Mouse (Mus musculus) forebrain, embryonic 11.5 days (tissue): ENCODE measurements at regions not wholly inside any gene's neighbourhood (a gene's known extent, or its start where the extent isn't known, plus 50 kb on each side); places are given as distances from the start of the nearest gene placed in this dataset.

Experiments
- ATAC-seq: fragments of 200-750 bp; cut with Nextera tagmentation; replicated peaks from 2 replicates; pipeline ENCODE4 v1.8.0; 2017; ENCODE audit warnings: moderate TSS enrichment; ENCODE audit not compliant: low FRiP score
- DNase-seq: peaks from one replicate; pipeline ENCODE4 v3.0.0-alpha.2; 2017; ENCODE audit warnings: low spot score
- H3K27ac ChIP-seq: fragments of 300-500 bp; sonication (generic); 2 replicates; pipeline ENCODE4 v1.5.1; 2014; ENCODE audit warnings: low read depth, low read length
- H3K27me3 ChIP-seq: fragments of 300-500 bp; sonication (generic); 2 replicates; pipeline ENCODE4 v1.6.1; 2014; ENCODE audit warnings: mild to moderate bottlenecking, low read length, mixed read lengths; ENCODE audit not compliant: control insufficient read depth, insufficient read depth
- H3K36me3 ChIP-seq: fragments of 300-500 bp; sonication (generic); 2 replicates; pipeline ENCODE4 v1.6.1; 2014; ENCODE audit warnings: mild to moderate bottlenecking, low read length, moderate library complexity, mixed read lengths; ENCODE audit not compliant: control insufficient read depth, insufficient read depth
- H3K4me1 ChIP-seq: fragments of 300-500 bp; sonication (generic); replicated peaks from 2 replicates; pipeline ENCODE4 v1.6.1; 2014; ENCODE audit warnings: low read length, mixed read lengths; ENCODE audit not compliant: control insufficient read depth, insufficient read depth
- H3K4me2 ChIP-seq: fragments of 300-500 bp; sonication (generic); 2 replicates; pipeline ENCODE4 v1.6.1; 2014; ENCODE audit warnings: low read depth, mild to moderate bottlenecking, low read length, moderate library complexity, mixed read lengths; ENCODE audit not compliant: severe bottlenecking
- H3K4me3 ChIP-seq: fragments of 300-500 bp; sonication (generic); 2 replicates; pipeline ENCODE4 v1.5.1; 2014; ENCODE audit warnings: low read depth, low read length
- H3K9ac ChIP-seq: fragments of 300-500 bp; sonication (generic); 2 replicates; pipeline ENCODE4 v1.6.1; 2014; ENCODE audit warnings: low read length
- H3K9me3 ChIP-seq: fragments of 300-500 bp; sonication (generic); 2 replicates; pipeline ENCODE4 v1.6.1; 2016; ENCODE audit warnings: low read length, mixed read lengths; ENCODE audit not compliant: control insufficient read depth
- WGBS: fragments of 180-500 bp; shearing (Covaris S2); extraction: QIAGEN DNeasy Blood & Tissue Kit; methylation state at CpG from one replicate; pipeline ENCODE4 v1.1.7; 2014; 5-methylcytosine and 5-hydroxymethylcytosine counted together

- H3K9me3 ChIP-seq = peaks cover 6% of the 10 kb centered on the region
- no peak overlapping the region for H3K9ac ChIP-seq
- 0 out of 2 replicates have a peak, but pooled peaks cover 4% of the 10 kb centered on the region for H3K4me1 ChIP-seq
- no peak overlapping the region for H3K27ac ChIP-seq
- WGBS = 96% methylated on average over 4 of the region's 4 CpGs
- H3K36me3 ChIP-seq = no peaks in the 10 kb centered on the region
- H3K4me3 ChIP-seq = no peak overlapping the region
- no peak overlapping the region for H3K4me2 ChIP-seq
- no peak for ATAC-seq
- DNase-seq = no peak
- H3K27me3 ChIP-seq = peaks cover 58% of the 10 kb centered on the region
Measured at GRCm38 (mm10) chr2:6263565-6263964, 50.7 kb upstream of the Echdc3 start.

DNA sequence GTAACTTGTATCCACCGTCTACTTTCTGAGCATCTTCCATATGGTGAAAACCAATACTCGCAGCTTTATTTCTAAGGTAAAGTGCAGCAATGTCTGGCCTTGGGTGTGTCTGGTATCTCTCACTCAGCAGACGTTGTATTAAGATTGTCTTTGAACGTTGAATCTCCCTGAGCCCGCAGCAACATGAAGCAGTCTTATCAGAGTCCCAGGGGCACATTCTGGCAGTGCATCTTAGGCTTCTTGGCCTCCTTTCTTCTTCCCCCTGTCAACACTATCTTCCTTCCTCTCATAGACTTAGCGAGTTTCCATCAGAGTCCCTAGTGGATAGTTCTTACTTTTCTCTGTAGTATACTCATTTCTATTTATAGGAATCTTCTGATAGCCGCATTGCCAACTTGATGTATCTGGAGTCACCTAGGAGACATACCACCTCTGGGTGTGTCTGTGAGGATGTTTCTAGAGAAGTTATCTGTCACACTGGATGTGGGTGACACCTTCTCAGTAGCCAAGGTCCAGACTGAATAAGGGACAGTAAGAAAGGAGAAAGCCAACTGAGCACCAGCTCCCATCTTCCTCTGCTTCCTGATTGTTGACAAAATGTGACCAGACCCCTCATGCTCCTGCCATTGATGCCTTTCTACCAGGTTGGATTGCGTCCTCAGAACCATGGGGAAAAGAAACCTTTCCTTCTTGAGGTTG is 51.4 kb upstream of the Echdc3 start:
- Histone ChIP-seq H3K9ac (no peak overlapping the region), H3K27me3 (peaks cover 56% of the 10 kb centered on the region), H3K27ac (no peak overlapping the region), H3K4me1 (0 out of 2 replicates have a peak, but pooled peaks cover 4% of the 10 kb centered on the region), H3K9me3 (peaks cover 6% of the 10 kb centered on the region), H3K36me3 (no peaks in the 10 kb centered on the region), H3K4me2 (no peak overlapping the region), H3K4me3 (no peak overlapping the region)
- 91% methylated on average over 8 of the region's 8 CpGs for WGBS
- ATAC-seq = no peak
- no peak for DNase-seq

GRCm38 (mm10) chr2:6265117-6265516 is 52.3 kb upstream of the Echdc3 start:
- H3K4me2 ChIP-seq = no peak overlapping the region
- H3K4me3 ChIP-seq = no peak overlapping the region
- no peak overlapping the region for H3K27ac ChIP-seq
- H3K9me3 ChIP-seq = peaks cover 3% of the 10 kb centered on the region
- ATAC-seq = no peak
- no peak overlapping the region for H3K9ac ChIP-seq
- H3K36me3 ChIP-seq = no peaks in the 10 kb centered on the region
- H3K4me1 ChIP-seq = 0 out of 2 replicates have a peak, but pooled peaks cover 4% of the 10 kb centered on the region
- no peak for DNase-seq
- WGBS = 79% methylated on average over 3 of the region's 3 CpGs
- peaks cover 50% of the 10 kb centered on the region for H3K27me3 ChIP-seq

DNA sequence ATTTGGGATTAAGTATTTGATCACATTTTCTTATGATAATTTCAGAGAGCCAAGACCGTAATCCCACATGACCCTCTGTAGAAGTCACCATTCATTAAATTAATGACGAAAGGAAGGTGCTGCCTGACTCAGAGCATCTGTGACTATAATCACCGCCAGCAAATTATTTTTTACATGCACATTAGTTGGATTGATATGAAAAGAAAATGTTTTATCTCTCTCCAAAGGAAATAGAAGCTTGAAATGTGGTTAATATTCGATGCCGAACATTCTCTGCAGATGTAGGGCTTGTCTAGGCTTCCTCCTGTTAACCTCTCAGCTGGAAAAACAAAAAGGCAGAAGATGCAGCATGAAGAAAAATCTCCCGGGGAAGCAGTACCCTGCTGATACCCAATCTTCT is 54.2 kb upstream of the Echdc3 start:
- Histone ChIP-seq H3K27ac (no peak overlapping the region), H3K9ac (no peak overlapping the region), H3K36me3 (no peaks in the 10 kb centered on the region), H3K4me2 (no peak overlapping the region), H3K9me3 (no peaks in the 10 kb centered on the region; the same call in 1 of the 2 replicates), H3K4me1 (0 out of 2 replicates have a peak, but pooled peaks cover 4% of the 10 kb centered on the region), H3K27me3 (peaks cover 49% of the 10 kb centered on the region), H3K4me3 (no peak overlapping the region)
- WGBS = 71% methylated on average over 6 of the region's 6 CpGs
- no peak for DNase-seq
- no peak for ATAC-seq

GRCm38 (mm10) chr2:6267537-6267936 is 54.7 kb upstream of the Echdc3 start:
- H3K9me3 ChIP-seq = no peaks in the 10 kb centered on the region; the same call in 1 of the 2 replicates
- WGBS = 43% methylated on average over 9 of the region's 9 CpGs
- no peak for ATAC-seq
- peaks cover 49% of the 10 kb centered on the region for H3K27me3 ChIP-seq
- DNase-seq = no peak
- H3K4me2 ChIP-seq = no peak overlapping the region
- H3K4me1 ChIP-seq = 0 out of 2 replicates have a peak, but pooled peaks cover 4% of the 10 kb centered on the region
- no peaks in the 10 kb centered on the region for H3K36me3 ChIP-seq
- no peak overlapping the region for H3K4me3 ChIP-seq
- H3K9ac ChIP-seq = no peak overlapping the region
- no peak overlapping the region for H3K27ac ChIP-seq

DNA sequence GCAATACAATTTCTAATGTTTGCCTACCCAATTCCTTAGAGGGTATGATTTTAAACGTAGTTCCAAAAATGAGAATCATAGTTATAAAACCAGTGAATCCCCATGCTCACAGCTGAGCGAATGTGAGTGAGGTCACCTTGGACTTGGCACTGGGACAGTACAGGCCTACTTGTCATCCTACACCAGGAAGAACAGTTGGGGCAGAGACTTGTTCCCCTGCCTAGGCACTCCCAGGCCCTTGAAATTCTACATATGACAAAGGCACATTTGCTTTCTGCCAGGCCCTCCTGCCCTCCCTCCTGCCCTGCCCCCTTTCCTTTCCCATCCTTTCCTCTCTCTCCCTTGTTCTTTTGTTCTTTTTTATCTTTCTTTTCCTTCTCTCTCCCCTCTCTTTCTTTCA is 50.0 kb upstream of the Usp6nl start:
- no peaks in the 10 kb centered on the region for H3K36me3 ChIP-seq
- WGBS = 84% methylated on average over 2 of the region's 2 CpGs
- H3K4me2 ChIP-seq = no peak overlapping the region
- peaks cover 13% of the 10 kb centered on the region for H3K27me3 ChIP-seq
- no peak for ATAC-seq
- H3K4me3 ChIP-seq = no peak overlapping the region
- DNase-seq = no peak
- no peaks in the 10 kb centered on the region for H3K9me3 ChIP-seq
- H3K27ac ChIP-seq = no peak overlapping the region
- H3K9ac ChIP-seq = no peak overlapping the region
- H3K4me1 ChIP-seq = peaks cover under 1% of the 10 kb centered on the region; the same call in 1 of the 2 replicates
